Mouse (Mus musculus): ENCODE results near the gene Gcdh. TPM values are rescaled to one million over a fixed set of nuclear protein-coding genes. Genes with fewer than 3 reads are reported as not detected.

The Gcdh gene
- 33.1 and 33.9 TPM in 2 replicates for polyA plus RNA-seq (2016; fragmentation: Nextera tagmentation; extraction: Ambion mirVana)

GRCm38 (mm10) chr8:84893709-84894134, at the start of gene Gcdh:
Gcdh (minus strand) TSS chr8:84893921.
- Histone ChIP-seq H3K36me3 (peaks cover 17% of the 10 kb centered on the region), H3K9ac (replicated peaks) (peak within 1 kb of the TSS; percentile 73), H3K4me3 (peak within 1 kb of the TSS; percentile 80), H3K4me2 (replicated peaks) (peak within 1 kb of the TSS; percentile 77), H3K27me3 (no peaks in the 10 kb centered on the region), H3K9me3 (no peaks in the 10 kb centered on the region), H3K27ac (replicated peaks) (0 out of 2 replicates have a peak within 1 kb of the TSS, but pooled peaks have one; percentile 8), H3K4me1 (peaks cover 16% of the 10 kb centered on the region)
- WGBS: 1% methylated on average over 11 of the region's 11 CpGs
- ATAC-seq (ENCODE audit: low FRiP score, low read depth): peak; percentile 95

GRCm38 (mm10) chr8:84937620-84938485, 44.1 kb upstream of the Gcdh start:
- ATAC-seq (ENCODE audit: low FRiP score, low read depth): no peak
- Histone ChIP-seq H3K9me3 (no peaks in the 10 kb centered on the region), H3K4me3 (peak overlapping the region; percentile 74), H3K27ac (replicated peaks) (0 out of 2 replicates have a peak overlapping the region, but pooled peaks have one; percentile 90), H3K36me3 (no peaks in the 10 kb centered on the region), H3K9ac (replicated peaks) (peak overlapping the region; percentile 83; the same call in 1 of the 2 replicates), H3K4me2 (replicated peaks) (peak overlapping the region; percentile 87), H3K4me1 (peaks cover 38% of the 10 kb centered on the region), H3K27me3 (peaks cover 49% of the 10 kb centered on the region)
- 68% methylated on average over 13 of the region's 13 CpGs for whole genome bisulfite sequencing

- H3K4me1 ChIP-seq: peaks cover 38% of the 10 kb centered on the region
- H3K27me3 ChIP-seq: peaks cover 54% of the 10 kb centered on the region
- H3K36me3 ChIP-seq: no peaks in the 10 kb centered on the region
- under 1% methylated on average over 48 of the region's 50 CpGs for WGBS
- peak; percentile 61 for ATAC-seq (ENCODE audit: low FRiP score, low read depth)
- peak within 1 kb of the TSS; percentile 74 for H3K4me3 ChIP-seq
- H3K9me3 ChIP-seq: no peaks in the 10 kb centered on the region
- peak within 1 kb of the TSS; percentile 83 for H3K9ac ChIP-seq (replicated peaks)
- peak within 1 kb of the TSS; percentile 90 for H3K27ac ChIP-seq (replicated peaks)
- peak within 1 kb of the TSS; percentile 87 for H3K4me2 ChIP-seq (replicated peaks)
Measured at GRCm38 (mm10) chr8:84936962-84937546, 43.3 kb upstream of the Gcdh start, which contains the start of gene Mast1. Mast1 (minus strand) TSS chr8:84937359.

GRCm38 (mm10) chr8:84936041-84936961, 42.6 kb upstream of the Gcdh start:
- peak overlapping the region; percentile 74 for H3K4me3 ChIP-seq
- peak overlapping the region; percentile 83 for H3K9ac ChIP-seq (replicated peaks)
- peak; percentile 35; the same call in 1 of the 2 replicates for ATAC-seq (ENCODE audit: low FRiP score, low read depth)
- H3K9me3 ChIP-seq: no peaks in the 10 kb centered on the region
- H3K27ac ChIP-seq (replicated peaks): peak overlapping the region; percentile 90
- H3K27me3 ChIP-seq: peaks cover 59% of the 10 kb centered on the region
- peaks cover 38% of the 10 kb centered on the region for H3K4me1 ChIP-seq
- 16% methylated on average over 23 of the region's 23 CpGs for WGBS
- H3K4me2 ChIP-seq (replicated peaks): peak overlapping the region; percentile 87
- H3K36me3 ChIP-seq: no peaks in the 10 kb centered on the region

GRCm38 (mm10) chr8:84935489-84935888, 41.8 kb upstream of the Gcdh start:
- Histone ChIP-seq H3K27me3 (peaks cover 64% of the 10 kb centered on the region), H3K4me3 (peak overlapping the region; percentile 74), H3K27ac (replicated peaks) (peak overlapping the region; percentile 65), H3K36me3 (peaks cover 2% of the 10 kb centered on the region; the same call in 1 of the 2 replicates), H3K9ac (replicated peaks) (peak overlapping the region; percentile 83; the same call in 1 of the 2 replicates), H3K9me3 (no peaks in the 10 kb centered on the region), H3K4me2 (replicated peaks) (peak overlapping the region; percentile 87), H3K4me1 (peaks cover 38% of the 10 kb centered on the region)
- peak; percentile 43 for ATAC-seq (ENCODE audit: low FRiP score, low read depth)
- 8% methylated on average over 14 of the region's 14 CpGs for WGBS

GRCm38 (mm10) chr8:84934860-84935259, 41.1 kb upstream of the Gcdh start:
- Histone ChIP-seq H3K9me3 (no peaks in the 10 kb centered on the region), H3K4me1 (peaks cover 38% of the 10 kb centered on the region), H3K36me3 (peaks cover 3% of the 10 kb centered on the region; the same call in 1 of the 2 replicates), H3K27ac (replicated peaks) (peak overlapping the region; percentile 65), H3K4me3 (peak overlapping the region; percentile 74), H3K27me3 (peaks cover 70% of the 10 kb centered on the region), H3K9ac (replicated peaks) (peak overlapping the region; percentile 83; the same call in 1 of the 2 replicates), H3K4me2 (replicated peaks) (peak overlapping the region; percentile 87)
- WGBS: 2% methylated on average over 15 of the region's 15 CpGs
- ATAC-seq (ENCODE audit: low FRiP score, low read depth): peak; percentile 76

- Histone ChIP-seq H3K4me1 (peaks cover 44% of the 10 kb centered on the region), H3K9ac (replicated peaks) (no peak overlapping the region), H3K27ac (replicated peaks) (no peak overlapping the region), H3K4me3 (peak overlapping the region; percentile 74), H3K36me3 (peaks cover 3% of the 10 kb centered on the region; the same call in 1 of the 2 replicates), H3K4me2 (replicated peaks) (peak overlapping the region; percentile 87), H3K9me3 (no peaks in the 10 kb centered on the region), H3K27me3 (peaks cover 79% of the 10 kb centered on the region)
- no peak for ATAC-seq (ENCODE audit: low FRiP score, low read depth)
- WGBS: 89% methylated on average over 16 of the region's 16 CpGs
Measured at GRCm38 (mm10) chr8:84933767-84934559, 40.2 kb upstream of the Gcdh start.

- Histone ChIP-seq H3K4me2 (replicated peaks) (no peak overlapping the region), H3K36me3 (peaks cover 12% of the 10 kb centered on the region), H3K4me3 (no peak overlapping the region), H3K9ac (replicated peaks) (no peak overlapping the region), H3K4me1 (peaks cover 34% of the 10 kb centered on the region), H3K27me3 (peaks cover 72% of the 10 kb centered on the region), H3K9me3 (no peaks in the 10 kb centered on the region), H3K27ac (replicated peaks) (no peak overlapping the region)
- WGBS: 93% methylated on average over 13 of the region's 13 CpGs
- no peak for ATAC-seq (ENCODE audit: low FRiP score, low read depth)
Measured at GRCm38 (mm10) chr8:84930582-84930981, 36.9 kb upstream of the Gcdh start.

GRCm38 (mm10) chr8:84928456-84929306, 35.0 kb upstream of the Gcdh start:
- Histone ChIP-seq H3K4me3 (peak overlapping the region; percentile 43), H3K36me3 (peaks cover 18% of the 10 kb centered on the region), H3K9me3 (no peaks in the 10 kb centered on the region), H3K4me1 (peaks cover 15% of the 10 kb centered on the region), H3K9ac (replicated peaks) (peak overlapping the region; percentile 46), H3K4me2 (replicated peaks) (peak overlapping the region; percentile 68), H3K27me3 (peaks cover 65% of the 10 kb centered on the region), H3K27ac (replicated peaks) (no peak overlapping the region)
- peak; percentile 79 for ATAC-seq (ENCODE audit: low FRiP score, low read depth)
- 3% methylated on average over 43 of the region's 52 CpGs for WGBS

- peaks cover 61% of the 10 kb centered on the region for H3K27me3 ChIP-seq
- ATAC-seq (ENCODE audit: low FRiP score, low read depth): no peak
- no peaks in the 10 kb centered on the region for H3K9me3 ChIP-seq
- H3K36me3 ChIP-seq: peaks cover 22% of the 10 kb centered on the region
- 86% methylated on average over 1 of the region's 1 CpGs for WGBS
- H3K4me1 ChIP-seq: peaks cover 13% of the 10 kb centered on the region
- H3K4me2 ChIP-seq (replicated peaks): no peak overlapping the region
- H3K4me3 ChIP-seq: no peak overlapping the region
- no peak overlapping the region for H3K9ac ChIP-seq (replicated peaks)
- H3K27ac ChIP-seq (replicated peaks): no peak overlapping the region
Measured at GRCm38 (mm10) chr8:84927513-84927912, 33.8 kb upstream of the Gcdh start.
